In genomic region chr17:23801627-23802026, GRCm38 (mm10) we compare ENCODE assay signal across 29 mouse cellular contexts. TPM values are rescaled to one million over a fixed set of nuclear protein-coding genes. Genes with fewer than 3 reads are reported as not detected.
DNase-seq lines count a peak whose midpoint lies in the region; ATAC-seq and TF ChIP-seq lines count a peak whose summit lies in the region.
"Had no signal": no experiment of that assay in that cellular context is flagged by ENCODE, and none has a peak within 500 bp of the region (broad histone marks: within the 10 kb centered on the region; RNA-seq: fewer than 3 reads in every experiment).

No protein-coding gene starts in this region.

- no peak overlapping the region for H3K4me3 ChIP-seq in midbrain, embryonic 11.5 days (ENCODE audit: low read depth, low read length)
- no peak overlapping the region for H3K4me3 ChIP-seq in midbrain, postnatal 0 days (ENCODE audit: low read depth, low read length)
- H3K4me3 ChIP-seq in embryonic facial prominence, embryonic 10.5 days = no peak overlapping the region
- peak overlapping the region; percentile 98 for H3K4me3 ChIP-seq in myocyte

- no peak for TF ChIP-seq CTCF in midbrain, postnatal 0 days (IDR thresholded peaks at IDR 0.05)

- no peak overlapping the region for H3K9ac ChIP-seq in midbrain, embryonic 11.5 days (ENCODE audit: low read length)
- no peak overlapping the region for H3K9ac ChIP-seq in midbrain, postnatal 0 days (replicated peaks; ENCODE audit: low read length, poor library complexity, severe bottlenecking)
- H3K9ac ChIP-seq: heart, embryonic 12.5 days had no signal

- peaks cover 33% of the 10 kb centered on the region for H3K79me2 ChIP-seq in myocyte (ENCODE audit: control insufficient read depth, insufficient read depth)

- DNase-seq in cerebellum, adult 9-11 months = peak; percentile 68
- DNase-seq in midbrain, embryonic 11.5 days (ENCODE audit: low spot score, missing footprints) = peak; percentile 74
- DNase-seq in midbrain, postnatal 0 days (ENCODE audit: low spot score) = no peak
- DNase-seq in embryonic facial prominence, embryonic 10.5 days (ENCODE audit: low spot score) = no peak
- DNase-seq in retina, embryonic 14.5 days (ENCODE audit: low spot score) = no peak
- no peak for DNase-seq in spleen, adult 18-20 months
- DNase-seq: adrenal gland, postnatal 25 days; heart, postnatal 10 days; kidney, postnatal 36 days; lung, adult 18-20 months; lung, postnatal 10 days; midbrain, embryonic 14.5 days; thymus, adult 18-20 months; thymus, postnatal 36 days had no signal

- no peaks in the 10 kb centered on the region; the same call in 1 of the 2 replicates for H3K36me3 ChIP-seq in midbrain, embryonic 11.5 days (ENCODE audit: control insufficient read depth, insufficient read depth, low read length)
- no peaks in the 10 kb centered on the region for H3K36me3 ChIP-seq in midbrain, postnatal 0 days (ENCODE audit: insufficient read depth, low read length)
- H3K36me3 ChIP-seq in embryonic facial prominence, embryonic 10.5 days (replicated peaks) = peaks cover 18% of the 10 kb centered on the region
- H3K36me3 ChIP-seq in myocyte (ENCODE audit: control insufficient read depth, insufficient read depth) = no peaks in the 10 kb centered on the region
- H3K36me3 ChIP-seq: heart, embryonic 12.5 days had no signal

- TF ChIP-seq POLR2A in myocyte (IDR thresholded peaks at IDR 0.05; ENCODE audit: insufficient read length, low read depth) = no peak

- no peaks in the 10 kb centered on the region for H3K9me3 ChIP-seq in midbrain, embryonic 11.5 days (ENCODE audit: control insufficient read depth, low read length)
- no peaks in the 10 kb centered on the region for H3K9me3 ChIP-seq in midbrain, postnatal 0 days (ENCODE audit: low read length)
- peaks cover 3% of the 10 kb centered on the region; the same call in 1 of the 2 replicates for H3K9me3 ChIP-seq in embryonic facial prominence, embryonic 10.5 days
- H3K9me3 ChIP-seq: forebrain, embryonic 10.5 days; heart, embryonic 12.5 days; limb, embryonic 12.5 days; neural tube, embryonic 13.5 days had no signal

- 91% methylated on average over 10 of the region's 10 CpGs for WGBS in midbrain, embryonic 11.5 days
- WGBS in midbrain, postnatal 0 days = 94% methylated on average over 10 of the region's 10 CpGs
- 86% methylated on average over 10 of the region's 10 CpGs for WGBS in embryonic facial prominence, embryonic 10.5 days

- no peak for ATAC-seq in cerebellum, adult (ENCODE audit: insufficient number of reproducible peaks, low FRiP score, low TSS enrichment)
- no peak for ATAC-seq in midbrain, embryonic 11.5 days (ENCODE audit: low FRiP score)
- no peak for ATAC-seq in midbrain, postnatal 0 days (ENCODE audit: low FRiP score)

- no peak overlapping the region for H3K27ac ChIP-seq in midbrain, embryonic 11.5 days (ENCODE audit: low read depth, low read length)
- no peak overlapping the region for H3K27ac ChIP-seq in midbrain, postnatal 0 days (ENCODE audit: low read depth, low read length)
- H3K27ac ChIP-seq in embryonic facial prominence, embryonic 10.5 days (replicated peaks) = peak overlapping the region; percentile 20; the same call in 1 of the 2 replicates

- no peak overlapping the region for H3K4me2 ChIP-seq in midbrain, embryonic 11.5 days
- H3K4me2 ChIP-seq in midbrain, postnatal 0 days (ENCODE audit: low read depth, low read length, poor library complexity, severe bottlenecking) = no peak overlapping the region
- H3K4me2 ChIP-seq in myocyte (ENCODE audit: low read depth) = no peak overlapping the region

- no peak overlapping the region for H3ac ChIP-seq in myocyte (ENCODE audit: control insufficient read depth, insufficient read length)

- H3K27me3 ChIP-seq in midbrain, embryonic 11.5 days (ENCODE audit: control insufficient read depth, insufficient read depth, low read length) = no peaks in the 10 kb centered on the region
- H3K27me3 ChIP-seq in midbrain, postnatal 0 days (ENCODE audit: insufficient read depth, low read length) = no peaks in the 10 kb centered on the region
- no peaks in the 10 kb centered on the region for H3K27me3 ChIP-seq in embryonic facial prominence, embryonic 10.5 days (replicated peaks; ENCODE audit: low read depth, poor library complexity, severe bottlenecking)
- H3K27me3 ChIP-seq in myocyte (ENCODE audit: control insufficient read depth, insufficient read depth, insufficient read length) = no peaks in the 10 kb centered on the region
- H3K27me3 ChIP-seq: heart, embryonic 12.5 days; limb, embryonic 12.5 days; neural tube, embryonic 13.5 days had no signal

- H3K4me1 ChIP-seq in midbrain, embryonic 11.5 days (ENCODE audit: control insufficient read depth, insufficient read depth, low read length) = peaks cover 12% of the 10 kb centered on the region
- H3K4me1 ChIP-seq in midbrain, postnatal 0 days (ENCODE audit: insufficient read depth, low read length) = peaks cover 5% of the 10 kb centered on the region; the same call in 1 of the 2 replicates
- H3K4me1 ChIP-seq in embryonic facial prominence, embryonic 10.5 days = peaks cover 35% of the 10 kb centered on the region

TF ChIP-seq in myocyte, 11 proteins besides CTCF, POLR2A, EP300 and RAD21:
- no peak for TF ChIP-seq MAX (IDR thresholded peaks at IDR 0.05; ENCODE audit: low read depth)
- no peak for TF ChIP-seq CEBPB (IDR thresholded peaks at IDR 0.05; ENCODE audit: insufficient read depth, poor library complexity, severe bottlenecking)
- no peak for TF ChIP-seq MYOD1 (IDR thresholded peaks at IDR 0.05; ENCODE audit: control insufficient read depth in 1 of 3, insufficient read length in 2 of 3, low read depth in 2 of 3)
- no peak for TF ChIP-seq TCF3 (IDR thresholded peaks at IDR 0.05; ENCODE audit: insufficient read length, low read depth)
- TF ChIP-seq MYOG (IDR thresholded peaks at IDR 0.05; ENCODE audit: control insufficient read depth in 1 of 3, insufficient read depth in 1 of 3, insufficient read length in 2 of 3, low read depth in 2 of 3) = no peak
- no peak for TF ChIP-seq REST (IDR thresholded peaks at IDR 0.05; ENCODE audit: insufficient read depth, insufficient read length)
- TF ChIP-seq SRF (IDR thresholded peaks at IDR 0.05; ENCODE audit: control insufficient read depth, insufficient read length, low read depth) = no peak
- no peak for TF ChIP-seq POLR2AphosphoS2 (IDR thresholded peaks at IDR 0.05; ENCODE audit: insufficient read length, low read depth)
- TF ChIP-seq TCF12 (IDR thresholded peaks at IDR 0.05; ENCODE audit: insufficient read depth, poor library complexity, severe bottlenecking) = no peak
- TF ChIP-seq USF1 (IDR thresholded peaks at IDR 0.05; ENCODE audit: low read depth) = no peak
- TF ChIP-seq E2F4 (IDR thresholded peaks at IDR 0.05; ENCODE audit: insufficient read depth) = no peak

RNA-seq across cellular contexts. Expression of gene Srrm2, which starts 11.3 kb away (rescaled TPM):
- polyA plus RNA-seq in midbrain, embryonic 11.5 days (2014; fragmentation: Nextera tagmentation; extraction: Ambion mirVana) = 408 and 439 TPM in 2 replicates
- total RNA-seq in midbrain, postnatal 0 days (2014; rRNA removed) = 162 and 196 TPM in 2 replicates
- polyA plus RNA-seq in midbrain, postnatal 0 days (2015; fragmentation: Nextera tagmentation; extraction: Ambion mirVana) = 351 and 443 TPM in 2 replicates
- polyA plus RNA-seq in embryonic facial prominence, embryonic 10.5 days (2016; fragmentation: Nextera tagmentation; extraction: Ambion mirVana) = 511 and 516 TPM in 2 replicates
- polyA plus RNA-seq in myocyte (2012; fragmentation: generic; extraction: Trizol) = 58.2 TPM

RNA-seq across cellular contexts. Expression of gene Flywch2, which starts 15.7 kb away (rescaled TPM):
- 20.4 and 20.9 TPM in 2 replicates for polyA plus RNA-seq in midbrain, embryonic 11.5 days (2014; fragmentation: Nextera tagmentation; extraction: Ambion mirVana)
- 94.8 and 96.5 TPM in 2 replicates for total RNA-seq in midbrain, postnatal 0 days (2014; rRNA removed)
- 128 and 133 TPM in 2 replicates for polyA plus RNA-seq in midbrain, postnatal 0 days (2015; fragmentation: Nextera tagmentation; extraction: Ambion mirVana)
- polyA plus RNA-seq in embryonic facial prominence, embryonic 10.5 days (2016; fragmentation: Nextera tagmentation; extraction: Ambion mirVana) = 35.4 and 41.3 TPM in 2 replicates
- polyA plus RNA-seq in myocyte (2012; fragmentation: generic; extraction: Trizol) = 0.42 TPM

RNA-seq across cellular contexts. Expression of gene Elob, which starts 27.3 kb away (rescaled TPM):
- polyA plus RNA-seq in midbrain, embryonic 11.5 days (2014; fragmentation: Nextera tagmentation; extraction: Ambion mirVana) = 1,062 and 1,170 TPM in 2 replicates
- total RNA-seq in midbrain, postnatal 0 days (2014; rRNA removed) = 1,027 and 1,129 TPM in 2 replicates
- 1,525 and 1,526 TPM in 2 replicates for polyA plus RNA-seq in midbrain, postnatal 0 days (2015; fragmentation: Nextera tagmentation; extraction: Ambion mirVana)
- 1,075 and 1,103 TPM in 2 replicates for polyA plus RNA-seq in embryonic facial prominence, embryonic 10.5 days (2016; fragmentation: Nextera tagmentation; extraction: Ambion mirVana)
- 986 TPM for polyA plus RNA-seq in myocyte (2012; fragmentation: generic; extraction: Trizol)

RNA-seq across cellular contexts. Expression of gene Flywch1, which starts 30.2 kb away (rescaled TPM):
- polyA plus RNA-seq in midbrain, embryonic 11.5 days (2014; fragmentation: Nextera tagmentation; extraction: Ambion mirVana) = 125 and 142 TPM in 2 replicates
- total RNA-seq in midbrain, postnatal 0 days (2014; rRNA removed) = 248 and 253 TPM in 2 replicates
- polyA plus RNA-seq in midbrain, postnatal 0 days (2015; fragmentation: Nextera tagmentation; extraction: Ambion mirVana) = 188 TPM in 2 replicates
- polyA plus RNA-seq in embryonic facial prominence, embryonic 10.5 days (2016; fragmentation: Nextera tagmentation; extraction: Ambion mirVana) = 168 and 178 TPM in 2 replicates
- 43.5 TPM for polyA plus RNA-seq in myocyte (2012; fragmentation: generic; extraction: Trizol)

RNA-seq across cellular contexts. Expression of gene Prss33, which starts 34.2 kb away (rescaled TPM):
- 0.27 TPM in 1 of 2 replicates, not detected in the other for polyA plus RNA-seq in midbrain, embryonic 11.5 days (2014; fragmentation: Nextera tagmentation; extraction: Ambion mirVana)
- not detected in 2 replicates for total RNA-seq in midbrain, postnatal 0 days (2014; rRNA removed)
- 0.17 TPM in 1 of 2 replicates, not detected in the other for polyA plus RNA-seq in midbrain, postnatal 0 days (2015; fragmentation: Nextera tagmentation; extraction: Ambion mirVana)
- polyA plus RNA-seq in embryonic facial prominence, embryonic 10.5 days (2016; fragmentation: Nextera tagmentation; extraction: Ambion mirVana) = 0.21 TPM in 1 of 2 replicates, not detected in the other
- polyA plus RNA-seq in myocyte (2012; fragmentation: generic; extraction: Trizol) = not detected
- total RNA-seq: adrenal gland, postnatal 25 days; gastrocnemius, postnatal 4 days; heart, postnatal 10 days; left cerebral cortex, postnatal 14 days; megakaryocyte progenitor cell, adult 5-6 weeks had no signal
- polyA plus RNA-seq: cortical plate, adult 2 months; embryonic facial prominence, embryonic 11.5 days; forebrain, embryonic 10.5 days; forebrain, embryonic 16.5 days; heart, embryonic 12.5 days; hindbrain, embryonic 11.5 days; intestine, postnatal 0 days; limb, embryonic 12.5 days; neural tube, embryonic 13.5 days; stomach, embryonic 14.5 days had no signal

Comparison
In these comparisons a context has a peak if more than half of its experiments do, and no peak if none do; other contexts are left out.
1. DNase-seq: peak in cerebellum, adult 9-11 months (single experiment) and midbrain, embryonic 11.5 days (single experiment); none in midbrain, postnatal 0 days (single experiment), embryonic facial prominence, embryonic 10.5 days (single experiment), retina, embryonic 14.5 days (single experiment) and spleen, adult 18-20 months (0 of 2).
2. RNA of gene Flywch2, which starts 15.7 kb away (polyA plus RNA-seq): 128 to 133 TPM in midbrain, postnatal 0 days, 35.4 to 41.3 TPM in embryonic facial prominence, embryonic 10.5 days and 20.4 to 20.9 TPM in midbrain, embryonic 11.5 days; 0.42 TPM in myocyte (single experiment); every median in the first group is over 10 times any median in the second.